Mouse (Mus musculus) myocyte (in vitro differentiated cells): ENCODE data around the gene Ubxn2a.

Experiments used
- MYOG ChIP-seq, 3 experiments: IDR thresholded peaks; one replicate each; pipeline ENCODE4 v1.6.1; 2011; ENCODE audit warnings: control low read depth in 2 of 3, low read depth in 2 of 3, mild to moderate bottlenecking in 2 of 3; ENCODE audit not compliant: insufficient read length in 2 of 3, control insufficient read depth in 1 of 3, insufficient read depth in 1 of 3
- POLR2A ChIP-seq: IDR thresholded peaks from one replicate; pipeline ENCODE4 v1.6.1; 2011; ENCODE audit warnings: low read depth, mild to moderate bottlenecking, control low read depth, moderate library complexity; ENCODE audit not compliant: insufficient read length

- TF ChIP-seq POLR2A (no peak), MYOG (IDR thresholded peaks at IDR 0.05; ENCODE audit: control insufficient read depth in 1 of 3, insufficient read depth in 1 of 3, insufficient read length in 2 of 3, low read depth in 2 of 3) (no peak)
These were observed 70.5 kb downstream of the Ubxn2a start for GRCm38 (mm10) chr12:4836959-4837358.
